Mouse (Mus musculus) c-Kit-positive CD71-positive TER-119-negative erythroid progenitor cells, embryonic 14.5 days (primary cell): ENCODE data around the gene Atp8a2.

Experiments used
- DNase-seq: peaks from one replicate; pipeline ENCODE4 v3.0.0-alpha.2; 2013; ENCODE audit warnings: low read depth

The Atp8a2 gene

GRCm38 (mm10) chr14:60152373-60152772 is 44.6 kb downstream of the Atp8a2 start:
- DNase-seq: no peak

DNA sequence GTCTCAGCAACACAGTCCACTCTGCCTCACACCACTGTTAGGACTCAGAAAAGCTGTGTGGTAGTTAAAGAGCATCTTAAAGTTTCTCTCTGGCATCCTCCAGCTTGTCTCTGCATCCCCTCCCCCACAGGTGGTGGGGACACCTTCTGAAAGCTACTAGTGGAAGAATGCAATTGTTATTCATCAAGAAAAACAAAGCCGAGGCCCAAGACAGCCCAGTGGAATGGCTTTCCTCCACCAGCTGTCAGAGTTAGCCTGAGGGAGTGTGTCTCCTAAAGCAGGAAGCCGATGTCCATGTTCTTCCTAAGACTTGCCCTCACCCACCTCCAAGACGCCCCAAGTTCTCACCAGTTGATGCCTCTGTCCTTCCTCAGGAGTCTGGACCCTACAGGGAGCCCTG is 48.1 kb downstream of the Atp8a2 start:
- DNase-seq: no peak

DNA sequence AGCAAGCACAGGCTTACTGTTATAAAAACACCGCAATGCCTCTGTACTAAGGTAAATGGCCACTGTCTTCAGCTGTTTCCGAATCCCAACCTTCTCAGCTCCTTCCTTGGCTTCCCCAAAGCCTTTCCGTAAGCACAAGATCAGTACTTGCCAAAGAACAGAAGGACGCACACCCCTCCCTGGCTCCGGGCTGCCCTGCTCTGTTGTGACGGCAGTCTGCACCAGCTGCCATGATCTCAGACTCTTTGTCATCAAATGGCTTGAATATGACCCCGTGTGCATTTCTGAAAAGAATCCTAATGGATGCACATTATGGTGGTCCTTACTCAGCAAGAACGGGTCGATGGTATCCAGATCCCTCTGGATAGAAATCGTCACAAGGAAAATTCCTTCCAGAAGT is 53.7 kb downstream of the Atp8a2 start:
- no peak for DNase-seq

GRCm38 (mm10) chr14:60138339-60138738 is 58.6 kb downstream of the Atp8a2 start:
- DNase-seq: no peak

DNA sequence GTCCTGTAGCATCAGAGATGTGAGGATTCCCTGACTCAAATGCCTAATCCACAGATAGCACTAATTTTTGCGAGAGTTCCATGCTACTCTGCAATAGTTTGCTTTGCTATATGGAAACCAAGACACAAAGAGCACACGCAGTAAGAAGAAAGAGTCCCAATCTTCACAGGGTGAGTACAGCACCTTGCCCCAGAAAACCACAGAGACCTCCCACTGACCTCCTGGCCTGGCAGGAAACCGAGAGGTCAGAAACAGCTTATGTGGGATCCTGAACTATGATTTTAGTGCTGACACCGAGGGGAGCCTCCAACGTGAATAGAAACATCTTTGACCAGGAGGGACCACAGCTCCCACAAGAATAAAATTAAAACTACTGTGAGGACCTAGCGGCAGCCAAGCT is 59.2 kb downstream of the Atp8a2 start:
- DNase-seq: no peak

DNA sequence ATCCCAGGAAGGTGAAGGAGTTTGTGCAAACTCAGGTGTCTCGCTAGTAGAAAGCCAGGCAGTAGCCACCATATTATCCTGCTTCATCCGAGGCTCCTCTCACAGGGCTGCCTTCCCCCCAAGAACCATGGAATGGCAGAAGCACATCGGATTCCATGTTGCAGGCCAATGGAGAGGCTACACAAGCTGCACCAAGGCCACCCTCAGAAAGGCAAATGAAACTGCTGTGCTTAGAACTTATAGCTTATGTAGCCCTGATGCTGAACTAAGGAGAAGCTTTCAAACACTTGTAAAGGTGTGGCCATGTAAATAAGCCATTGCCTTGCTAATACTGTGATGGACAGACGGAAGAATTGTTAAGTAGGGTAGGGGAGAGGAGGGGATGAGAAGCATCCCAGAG is 61.2 kb downstream of the Atp8a2 start:
- no peak for DNase-seq

- no peak for DNase-seq
Observed at GRCm38 (mm10) chr14:60134720-60135119, 62.3 kb downstream of the Atp8a2 start.

DNA sequence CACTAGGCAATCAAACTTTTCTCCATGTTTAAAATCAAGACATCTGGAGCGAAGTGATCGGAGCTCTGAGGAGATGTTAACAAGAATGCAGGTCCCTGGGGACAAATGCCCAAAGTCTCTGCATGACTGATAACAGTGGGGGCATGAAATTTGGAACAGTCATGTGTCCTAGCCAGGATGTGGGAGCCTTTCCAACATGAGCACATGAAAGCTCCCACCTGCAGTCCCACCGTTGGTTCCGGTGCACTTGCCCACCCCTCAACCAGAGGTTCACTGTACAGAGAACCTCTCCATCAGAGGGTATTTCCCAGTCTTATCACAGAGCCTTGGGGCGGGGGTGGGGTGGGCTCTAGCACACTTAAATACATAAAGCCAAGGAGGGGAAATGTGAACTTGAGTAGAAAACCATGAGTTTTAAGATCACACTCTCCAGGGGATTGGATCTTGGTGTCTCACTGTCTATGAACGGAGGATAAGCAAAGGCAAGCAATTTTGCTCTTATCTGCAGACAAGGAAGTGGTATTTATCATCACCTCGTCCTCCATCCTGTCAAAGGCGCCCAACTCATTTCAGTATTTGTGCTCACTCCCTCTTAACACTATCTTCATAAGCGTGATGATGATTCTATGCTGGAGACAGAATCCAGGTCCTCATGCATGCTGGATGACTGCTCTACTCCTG is 65.6 kb downstream of the Atp8a2 start:
- no peak for DNase-seq

- no peak for DNase-seq
Observed at GRCm38 (mm10) chr14:60129564-60129963, 67.4 kb downstream of the Atp8a2 start.

- DNase-seq: no peak
Observed at GRCm38 (mm10) chr14:60125202-60125601, 71.8 kb downstream of the Atp8a2 start.

GRCm38 (mm10) chr14:60121572-60121971 is 75.4 kb downstream of the Atp8a2 start:
- no peak for DNase-seq

GRCm38 (mm10) chr14:60117792-60118585 is 79.0 kb downstream of the Atp8a2 start:
- no peak for DNase-seq

- DNase-seq: peak; percentile 9
Observed at GRCm38 (mm10) chr14:60086808-60087725, 109.9 kb downstream of the Atp8a2 start.

DNA sequence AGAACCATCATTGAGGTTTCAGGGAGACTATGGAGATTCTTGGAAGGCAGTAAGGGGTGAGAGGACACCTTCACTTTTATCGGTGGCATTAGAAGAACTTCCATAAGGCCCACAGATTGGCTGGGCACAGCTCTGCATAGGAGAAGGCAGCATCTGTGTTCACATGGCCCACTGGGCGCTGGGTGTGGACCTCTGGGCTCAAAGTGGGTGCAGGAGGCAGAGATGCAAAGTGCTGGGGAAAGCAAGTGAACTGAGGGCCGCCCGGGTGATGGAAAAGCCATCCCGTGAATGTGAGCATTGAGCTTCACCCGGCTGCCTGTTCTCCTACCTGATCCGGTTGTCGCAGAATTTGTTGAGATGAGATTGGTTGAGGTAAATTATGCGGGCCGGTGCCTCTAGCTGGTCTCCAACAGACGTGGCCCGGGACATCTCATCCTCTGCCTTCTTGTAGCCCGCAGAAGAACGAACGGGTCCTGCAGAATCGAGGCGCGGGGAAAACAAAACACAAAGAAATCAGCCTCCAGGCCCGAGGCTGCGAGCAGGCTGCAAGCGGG is 110.6 kb downstream of the Atp8a2 start:
- DNase-seq: no peak

GRCm38 (mm10) chr14:60082771-60083170 is 114.2 kb downstream of the Atp8a2 start:
- no peak for DNase-seq

- no peak for DNase-seq
Observed at GRCm38 (mm10) chr14:60072496-60072895, 124.5 kb downstream of the Atp8a2 start.

- DNase-seq: no peak
Observed at GRCm38 (mm10) chr14:60065186-60065585, 131.8 kb downstream of the Atp8a2 start.

GRCm38 (mm10) chr14:60061023-60061422 is 136.0 kb downstream of the Atp8a2 start:
- DNase-seq: no peak

- no peak for DNase-seq
Observed at GRCm38 (mm10) chr14:60058867-60059266, 138.1 kb downstream of the Atp8a2 start.

DNA sequence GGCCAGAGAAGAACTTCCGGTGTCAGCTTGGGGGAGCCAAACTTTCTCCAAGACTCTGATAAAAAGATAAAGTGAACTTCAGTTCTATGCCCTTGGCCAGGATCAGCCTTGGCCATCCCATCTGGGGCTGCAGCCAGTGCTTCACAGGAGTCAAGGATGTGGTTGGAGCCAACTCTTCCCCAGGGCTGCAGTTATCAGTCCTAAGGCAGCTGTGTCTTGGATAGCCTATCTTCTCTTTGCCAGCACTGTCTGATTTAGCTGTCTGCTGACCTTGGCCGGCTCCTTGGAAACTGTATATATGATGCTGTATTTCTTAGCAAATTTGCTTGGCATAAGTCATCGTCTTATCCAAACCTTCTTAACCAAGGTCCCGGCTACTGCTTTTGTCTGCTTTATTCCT is 141.7 kb downstream of the Atp8a2 start:
- DNase-seq: no peak

GRCm38 (mm10) chr14:60030666-60031065 is 166.3 kb downstream of the Atp8a2 start:
- DNase-seq: no peak

- no peak for DNase-seq
Observed at GRCm38 (mm10) chr14:60027139-60027538, 169.8 kb downstream of the Atp8a2 start.
